In the genomic region with DNA sequence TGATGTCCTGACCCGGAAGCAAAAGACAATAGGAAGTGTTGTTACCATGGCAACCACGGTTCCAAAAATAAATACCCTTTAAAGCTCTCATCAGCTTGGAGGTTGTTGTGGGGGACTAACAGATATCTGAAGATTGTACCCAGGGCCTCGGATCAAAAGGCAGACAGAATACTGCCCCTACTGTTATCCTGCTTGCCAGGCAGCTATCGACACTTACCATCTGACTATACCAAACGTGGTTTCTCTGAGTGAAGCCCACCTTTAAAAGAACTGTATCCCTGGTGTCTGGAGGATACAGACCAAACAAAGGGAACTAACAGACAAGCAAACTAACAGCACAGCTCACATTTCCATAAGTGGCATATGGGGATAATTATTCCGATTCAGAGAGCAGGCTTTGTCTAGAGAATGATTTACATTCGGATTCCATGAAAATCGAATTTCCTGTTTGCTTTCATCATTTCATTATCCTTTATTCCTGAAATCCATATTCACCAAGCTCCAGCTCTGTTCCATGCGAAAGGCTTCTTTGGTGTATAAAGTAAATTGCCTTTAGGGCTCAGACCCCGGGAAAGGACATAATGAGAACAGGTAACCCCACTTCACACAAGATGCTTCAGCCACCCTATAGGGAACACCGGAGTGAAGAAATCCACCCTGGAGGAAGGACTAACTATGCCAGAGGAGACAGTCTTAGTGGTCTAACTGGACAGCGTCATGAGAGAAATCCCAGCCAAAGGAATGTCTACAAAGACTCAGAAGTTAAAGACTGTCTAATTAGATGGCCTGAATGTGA, we compare ENCODE assay signal across 15 mouse cellular contexts.
A peak's percentile ranks its signal among the peaks of the same experiment; 100 is the strongest.
DNase-seq lines count a peak whose midpoint lies in the region; ATAC-seq lines count a peak whose summit lies in the region.
"Had no signal": no experiment of that assay in that cellular context is flagged by ENCODE, and none has a peak within 500 bp of the region (broad histone marks: within the 10 kb centered on the region; RNA-seq: fewer than 3 reads in every experiment).

No protein-coding gene starts in this region.

- no peak overlapping the region for H3K4me3 ChIP-seq in hindbrain, embryonic 10.5 days
- H3K4me3 ChIP-seq in hindbrain, embryonic 12.5 days = no peak overlapping the region
- H3K4me3 ChIP-seq in embryonic facial prominence, embryonic 12.5 days = no peak overlapping the region
- H3K4me3 ChIP-seq in hindbrain, embryonic 15.5 days = no peak overlapping the region
- H3K4me3 ChIP-seq in neural tube, embryonic 15.5 days (replicated peaks) = no peak overlapping the region
- H3K4me3 ChIP-seq: left cerebral cortex, adult 2 months had no signal

- no peak overlapping the region for H3K4me2 ChIP-seq in hindbrain, embryonic 12.5 days (replicated peaks)
- no peak overlapping the region for H3K4me2 ChIP-seq in embryonic facial prominence, embryonic 12.5 days (replicated peaks)
- no peak overlapping the region for H3K4me2 ChIP-seq in hindbrain, embryonic 15.5 days
- no peak overlapping the region for H3K4me2 ChIP-seq in neural tube, embryonic 15.5 days

- H3K27ac ChIP-seq in hindbrain, embryonic 10.5 days = peak overlapping the region; percentile 46; the same call in 1 of the 2 replicates
- H3K27ac ChIP-seq in hindbrain, embryonic 12.5 days = no peak overlapping the region
- no peak overlapping the region for H3K27ac ChIP-seq in embryonic facial prominence, embryonic 12.5 days
- H3K27ac ChIP-seq in hindbrain, embryonic 15.5 days (replicated peaks) = peak overlapping the region; percentile 71
- peak overlapping the region; percentile 25; the same call in 1 of the 2 replicates for H3K27ac ChIP-seq in neural tube, embryonic 15.5 days (replicated peaks)
- H3K27ac ChIP-seq: left cerebral cortex, adult 2 months had no signal

- H3K36me3 ChIP-seq in hindbrain, embryonic 10.5 days = no peaks in the 10 kb centered on the region
- no peaks in the 10 kb centered on the region for H3K36me3 ChIP-seq in hindbrain, embryonic 12.5 days
- H3K36me3 ChIP-seq in embryonic facial prominence, embryonic 12.5 days = no peaks in the 10 kb centered on the region
- no peaks in the 10 kb centered on the region for H3K36me3 ChIP-seq in hindbrain, embryonic 15.5 days
- H3K36me3 ChIP-seq in neural tube, embryonic 15.5 days = no peaks in the 10 kb centered on the region

- no peak for ATAC-seq in hindbrain, embryonic 12.5 days (ENCODE audit: low FRiP score)
- 0 out of 2 replicates have a peak, but pooled peaks have one; percentile 41 for ATAC-seq in embryonic facial prominence, embryonic 12.5 days (ENCODE audit: insufficient number of reproducible peaks, insufficient read depth, low FRiP score, low TSS enrichment)
- ATAC-seq in hindbrain, embryonic 15.5 days (ENCODE audit: low FRiP score, low read depth) = peak; percentile 63; the same call in 1 of the 2 replicates
- ATAC-seq in neural tube, embryonic 15.5 days (ENCODE audit: low FRiP score) = peak; percentile 65; the same call in 1 of the 2 replicates
- ATAC-seq: lung, postnatal 0 days had no signal

- WGBS in hindbrain, embryonic 10.5 days = 62% methylated on average over 12 of the region's 12 CpGs
- WGBS in hindbrain, embryonic 12.5 days = 51% methylated on average over 12 of the region's 12 CpGs
- WGBS in embryonic facial prominence, embryonic 12.5 days = 35% methylated on average over 12 of the region's 12 CpGs
- 44% methylated on average over 12 of the region's 12 CpGs for WGBS in hindbrain, embryonic 15.5 days
- whole genome bisulfite sequencing in neural tube, embryonic 15.5 days = 42% methylated on average over 12 of the region's 12 CpGs

- H3K27me3 ChIP-seq in hindbrain, embryonic 10.5 days (ENCODE audit: insufficient read depth, poor library complexity, severe bottlenecking) = no peaks in the 10 kb centered on the region
- no peaks in the 10 kb centered on the region for H3K27me3 ChIP-seq in hindbrain, embryonic 12.5 days
- H3K27me3 ChIP-seq in embryonic facial prominence, embryonic 12.5 days = no peaks in the 10 kb centered on the region
- no peaks in the 10 kb centered on the region for H3K27me3 ChIP-seq in hindbrain, embryonic 15.5 days
- no peaks in the 10 kb centered on the region for H3K27me3 ChIP-seq in neural tube, embryonic 15.5 days (replicated peaks)
- H3K27me3 ChIP-seq: CH12.LX had no signal

- H3K4me1 ChIP-seq in hindbrain, embryonic 10.5 days (replicated peaks) = peaks cover 33% of the 10 kb centered on the region
- peaks cover 9% of the 10 kb centered on the region for H3K4me1 ChIP-seq in hindbrain, embryonic 12.5 days
- H3K4me1 ChIP-seq in embryonic facial prominence, embryonic 12.5 days = peaks cover 7% of the 10 kb centered on the region
- peaks cover 14% of the 10 kb centered on the region for H3K4me1 ChIP-seq in hindbrain, embryonic 15.5 days (replicated peaks)
- 0 out of 2 replicates have a peak, but pooled peaks cover 10% of the 10 kb centered on the region for H3K4me1 ChIP-seq in neural tube, embryonic 15.5 days

- H3K9me3 ChIP-seq in hindbrain, embryonic 10.5 days = no peaks in the 10 kb centered on the region
- H3K9me3 ChIP-seq in hindbrain, embryonic 12.5 days (replicated peaks) = no peaks in the 10 kb centered on the region
- H3K9me3 ChIP-seq in embryonic facial prominence, embryonic 12.5 days = no peaks in the 10 kb centered on the region
- no peaks in the 10 kb centered on the region for H3K9me3 ChIP-seq in hindbrain, embryonic 15.5 days
- H3K9me3 ChIP-seq in neural tube, embryonic 15.5 days (replicated peaks) = no peaks in the 10 kb centered on the region

- H3K9ac ChIP-seq in hindbrain, embryonic 12.5 days = no peak overlapping the region
- no peak overlapping the region for H3K9ac ChIP-seq in embryonic facial prominence, embryonic 12.5 days
- H3K9ac ChIP-seq in hindbrain, embryonic 15.5 days = no peak overlapping the region
- no peak overlapping the region for H3K9ac ChIP-seq in neural tube, embryonic 15.5 days (replicated peaks)

- DNase-seq in hindbrain, embryonic 10.5 days (ENCODE audit: low spot score) = no peak
- DNase-seq in embryo, embryonic 9.5 days (ENCODE audit: extremely low spot score) = no peak
- no peak for DNase-seq in cerebellum, adult 9-10 months
- DNase-seq in thymus, postnatal 25 days = no peak
- DNase-seq: embryo, embryonic 11 days; gastrocnemius, postnatal 10 days; heart, postnatal 10 days; kidney, postnatal 10 days had no signal

Comparison
In these comparisons a context has a peak if more than half of its experiments do, and no peak if none do; other contexts are left out.
1. H3K27ac ChIP-seq: peak in hindbrain, embryonic 10.5 days (single experiment), hindbrain, embryonic 15.5 days (single experiment) and neural tube, embryonic 15.5 days (single experiment); none in hindbrain, embryonic 12.5 days (single experiment) and embryonic facial prominence, embryonic 12.5 days (single experiment).